Mouse (Mus musculus): ENCODE data around the gene Xxylt1. TPM values are rescaled to one million over a fixed set of nuclear protein-coding genes. Genes with fewer than 3 reads are reported as not detected.

Xxylt1 gene
- polyA plus RNA-seq (2015; fragmentation: Nextera tagmentation; extraction: Ambion mirVana) = 14.3 and 17.1 TPM in 2 replicates

- peak; percentile 93 for ATAC-seq
- Histone ChIP-seq H3K36me3 (ENCODE audit: control insufficient read depth, insufficient read depth) (no peaks in the 10 kb centered on the region; the same call in none of the 2 replicates), H3K9me3 (ENCODE audit: control insufficient read depth) (no peaks in the 10 kb centered on the region), H3K4me2 (replicated peaks; ENCODE audit: low read depth) (peak within 1 kb of the TSS; percentile 95), H3K4me1 (replicated peaks; ENCODE audit: control insufficient read depth, insufficient read depth, low read length) (0 out of 2 replicates have a peak, but pooled peaks cover 4% of the 10 kb centered on the region), H3K27me3 (replicated peaks; ENCODE audit: control insufficient read depth, insufficient read depth, low read length) (no peaks in the 10 kb centered on the region), H3K9ac (ENCODE audit: low read depth, low read length) (peak within 1 kb of the TSS; percentile 64), H3K27ac (ENCODE audit: low read depth, low read length) (peak within 1 kb of the TSS; percentile 90), H3K4me3 (ENCODE audit: low read depth, low read length) (peak within 1 kb of the TSS; percentile 72)
- TF ChIP-seq CTCF (IDR thresholded peaks at IDR 0.05; ENCODE audit: low read depth) = peak; percentile 60
- 0% methylated on average over 47 of the region's 54 CpGs for WGBS
These were observed at the start of gene Xxylt1 for GRCm38 (mm10) chr16:31081125-31081664. Gene Xxylt1, minus strand, starts transcription at chr16:31081432.

GRCm38 (mm10) chr16:31128116-31128515 is 46.9 kb upstream of the Xxylt1 start:
- Histone ChIP-seq H3K27me3 (replicated peaks; ENCODE audit: control insufficient read depth, insufficient read depth, low read length) (no peaks in the 10 kb centered on the region), H3K4me2 (replicated peaks; ENCODE audit: low read depth) (no peak overlapping the region), H3K9me3 (ENCODE audit: control insufficient read depth) (no peaks in the 10 kb centered on the region), H3K4me1 (replicated peaks; ENCODE audit: control insufficient read depth, insufficient read depth, low read length) (no peaks in the 10 kb centered on the region), H3K27ac (ENCODE audit: low read depth, low read length) (no peak overlapping the region), H3K36me3 (ENCODE audit: control insufficient read depth, insufficient read depth) (peaks cover 40% of the 10 kb centered on the region), H3K4me3 (ENCODE audit: low read depth, low read length) (no peak overlapping the region), H3K9ac (ENCODE audit: low read depth, low read length) (no peak overlapping the region)
- TF ChIP-seq CTCF (IDR thresholded peaks at IDR 0.05; ENCODE audit: low read depth) = no peak
- 83% methylated on average over 5 of the region's 5 CpGs for WGBS
- ATAC-seq = no peak

GRCm38 (mm10) chr16:31124991-31125390 is 43.8 kb upstream of the Xxylt1 start:
- Histone ChIP-seq H3K4me1 (replicated peaks; ENCODE audit: control insufficient read depth, insufficient read depth, low read length) (no peaks in the 10 kb centered on the region), H3K4me3 (ENCODE audit: low read depth, low read length) (no peak overlapping the region), H3K9ac (ENCODE audit: low read depth, low read length) (no peak overlapping the region), H3K36me3 (ENCODE audit: control insufficient read depth, insufficient read depth) (peaks cover 46% of the 10 kb centered on the region), H3K4me2 (replicated peaks; ENCODE audit: low read depth) (no peak overlapping the region), H3K9me3 (ENCODE audit: control insufficient read depth) (no peaks in the 10 kb centered on the region), H3K27me3 (replicated peaks; ENCODE audit: control insufficient read depth, insufficient read depth, low read length) (no peaks in the 10 kb centered on the region), H3K27ac (ENCODE audit: low read depth, low read length) (no peak overlapping the region)
- no peak for TF ChIP-seq CTCF (IDR thresholded peaks at IDR 0.05; ENCODE audit: low read depth)
- WGBS = 90% methylated on average over 5 of the region's 5 CpGs
- ATAC-seq = no peak

- Histone ChIP-seq H3K4me3 (ENCODE audit: low read depth, low read length) (no peak overlapping the region), H3K9ac (ENCODE audit: low read depth, low read length) (no peak overlapping the region), H3K4me1 (replicated peaks; ENCODE audit: control insufficient read depth, insufficient read depth, low read length) (no peaks in the 10 kb centered on the region), H3K9me3 (ENCODE audit: control insufficient read depth) (no peaks in the 10 kb centered on the region), H3K27ac (ENCODE audit: low read depth, low read length) (no peak overlapping the region), H3K27me3 (replicated peaks; ENCODE audit: control insufficient read depth, insufficient read depth, low read length) (no peaks in the 10 kb centered on the region), H3K4me2 (replicated peaks; ENCODE audit: low read depth) (no peak overlapping the region), H3K36me3 (ENCODE audit: control insufficient read depth, insufficient read depth) (peaks cover 33% of the 10 kb centered on the region)
- WGBS = 95% methylated on average over 6 of the region's 6 CpGs
- no peak for TF ChIP-seq CTCF (IDR thresholded peaks at IDR 0.05; ENCODE audit: low read depth)
- ATAC-seq = no peak
These were observed 40.4 kb upstream of the Xxylt1 start for GRCm38 (mm10) chr16:31121612-31122011.

GRCm38 (mm10) chr16:31113596-31113995 is 32.4 kb upstream of the Xxylt1 start:
- no peaks in the 10 kb centered on the region for H3K4me1 ChIP-seq (replicated peaks; ENCODE audit: control insufficient read depth, insufficient read depth, low read length)
- ATAC-seq = no peak
- H3K4me2 ChIP-seq (replicated peaks; ENCODE audit: low read depth) = no peak overlapping the region
- H3K9me3 ChIP-seq (ENCODE audit: control insufficient read depth) = peaks cover 4% of the 10 kb centered on the region; the same call in 1 of the 2 replicates
- no peak overlapping the region for H3K27ac ChIP-seq (ENCODE audit: low read depth, low read length)
- peaks cover 67% of the 10 kb centered on the region for H3K36me3 ChIP-seq (ENCODE audit: control insufficient read depth, insufficient read depth)
- no peak overlapping the region for H3K9ac ChIP-seq (ENCODE audit: low read depth, low read length)
- H3K27me3 ChIP-seq (replicated peaks; ENCODE audit: control insufficient read depth, insufficient read depth, low read length) = no peaks in the 10 kb centered on the region
- H3K4me3 ChIP-seq (ENCODE audit: low read depth, low read length) = no peak overlapping the region
- TF ChIP-seq CTCF (IDR thresholded peaks at IDR 0.05; ENCODE audit: low read depth) = no peak

GRCm38 (mm10) chr16:31101352-31101751 is 20.1 kb upstream of the Xxylt1 start:
- no peak for ATAC-seq
- Histone ChIP-seq H3K9ac (ENCODE audit: low read depth, low read length) (no peak overlapping the region), H3K36me3 (ENCODE audit: control insufficient read depth, insufficient read depth) (peaks cover 57% of the 10 kb centered on the region), H3K27me3 (replicated peaks; ENCODE audit: control insufficient read depth, insufficient read depth, low read length) (no peaks in the 10 kb centered on the region), H3K4me2 (replicated peaks; ENCODE audit: low read depth) (no peak overlapping the region), H3K4me1 (replicated peaks; ENCODE audit: control insufficient read depth, insufficient read depth, low read length) (no peaks in the 10 kb centered on the region), H3K4me3 (ENCODE audit: low read depth, low read length) (no peak overlapping the region), H3K27ac (ENCODE audit: low read depth, low read length) (no peak overlapping the region), H3K9me3 (ENCODE audit: control insufficient read depth) (no peaks in the 10 kb centered on the region)
- WGBS = 93% methylated on average over 2 of the region's 2 CpGs
- TF ChIP-seq CTCF (IDR thresholded peaks at IDR 0.05; ENCODE audit: low read depth) = no peak

Data from intestine, postnatal 0 days (tissue).